Mouse (Mus musculus): ENCODE results near the gene Tmem132a.
A peak's percentile ranks its signal among the peaks of the same experiment; 100 is the strongest.

Tmem132a gene

DNA sequence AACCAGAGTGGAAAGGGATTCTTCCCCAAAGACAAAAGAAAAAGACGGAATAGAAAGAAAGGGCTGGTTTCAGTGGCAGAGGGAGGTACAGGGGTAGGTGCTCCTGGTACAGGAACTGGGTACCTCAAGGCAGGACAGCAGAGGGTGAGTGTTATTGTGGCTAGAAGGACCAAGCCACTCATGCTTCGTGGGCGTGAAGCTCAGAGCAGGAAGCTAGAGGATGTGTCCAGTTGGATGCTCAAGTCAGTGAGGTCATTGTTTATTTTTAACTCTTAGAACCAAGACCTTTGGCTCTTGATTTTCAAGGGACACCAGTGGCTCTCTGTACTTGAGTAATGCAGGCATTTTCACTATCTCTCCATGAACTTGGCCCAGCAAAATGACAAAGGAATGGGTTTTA, 37.7 kb downstream of the Tmem132a start:
- DNase-seq (ENCODE audit: low spot score): no peak

DNA sequence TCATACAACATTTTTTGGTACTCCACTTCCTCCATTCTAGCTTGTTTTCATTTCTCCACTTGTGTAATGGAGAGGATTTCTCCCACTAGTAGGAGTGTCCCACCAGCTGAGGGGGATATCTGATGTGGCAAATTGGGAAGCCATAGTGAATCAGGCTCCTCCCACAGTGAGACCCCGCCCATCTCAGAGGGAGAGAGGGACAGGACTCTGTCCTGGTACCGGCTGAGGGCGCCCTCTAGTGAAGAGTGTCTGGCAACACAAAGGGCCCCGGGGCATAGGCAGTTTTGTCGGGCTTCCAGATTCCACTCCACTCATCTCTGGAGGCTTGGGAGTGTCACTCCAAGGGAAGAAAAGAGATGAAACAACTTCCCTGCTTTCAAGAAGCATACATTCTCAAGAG, 38.3 kb downstream of the Tmem132a start:
- DNase-seq (ENCODE audit: low spot score): peak; percentile 79

DNA sequence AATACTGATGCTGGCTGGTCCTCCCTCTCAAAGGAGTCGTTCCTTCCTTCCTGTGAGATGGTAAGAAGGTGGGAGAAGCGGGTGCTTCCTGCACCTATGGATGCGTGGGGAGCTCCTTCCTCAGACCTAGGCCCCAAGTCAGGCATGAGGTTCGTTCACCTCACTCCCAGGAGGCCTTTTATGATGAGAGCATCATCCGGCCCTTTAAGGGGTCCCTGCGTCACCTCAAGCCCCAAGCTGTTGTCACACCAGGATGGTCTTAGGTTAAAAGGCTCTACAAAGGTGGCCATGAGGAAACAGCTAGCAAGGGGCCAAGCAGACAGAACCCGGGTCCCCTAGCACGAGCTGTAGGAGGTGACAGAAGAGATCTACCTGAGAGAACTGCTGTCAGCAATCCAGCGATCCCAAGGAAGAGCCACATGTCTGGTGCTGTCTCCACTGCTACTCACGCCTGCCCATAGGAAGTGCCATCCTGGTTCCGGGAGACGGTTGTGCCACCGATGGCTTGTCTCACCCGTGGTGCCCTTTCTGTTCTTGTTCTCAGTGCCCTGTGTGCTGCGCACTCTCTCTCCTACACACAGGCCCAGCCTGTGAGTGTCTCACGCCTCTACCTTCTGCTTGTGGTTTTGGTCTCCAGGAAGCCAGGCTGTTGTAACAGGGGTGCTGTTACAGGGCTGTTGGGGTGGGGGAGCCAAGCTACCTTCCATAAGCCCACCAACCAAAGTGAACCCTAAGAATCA, 40.1 kb downstream of the Tmem132a start, which contains the start of gene Cd6:
Cd6 (minus strand) TSS at position 623 of the 740 bp plus-strand sequence.
- no peak for DNase-seq (ENCODE audit: low spot score)

DNA sequence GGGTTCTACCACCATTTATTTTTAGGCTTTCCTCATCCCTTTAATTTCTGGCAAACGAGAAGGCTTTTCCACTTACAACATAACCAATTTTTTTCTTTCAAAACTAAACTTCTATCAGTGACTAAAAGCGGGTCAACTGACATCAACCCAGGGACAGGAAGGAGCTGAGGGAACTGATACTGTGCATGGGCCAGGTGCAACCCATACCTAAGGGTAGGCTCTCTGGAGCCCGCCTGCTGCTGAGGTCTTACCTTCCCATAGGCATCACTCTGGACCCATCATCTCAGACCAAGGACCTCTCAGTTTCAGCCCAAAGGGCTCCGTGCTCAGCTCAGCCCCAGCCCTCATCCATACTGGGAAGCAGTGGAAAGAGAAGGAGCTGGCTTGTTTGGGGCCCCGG, 41.4 kb downstream of the Tmem132a start:
- DNase-seq (ENCODE audit: low spot score): no peak

DNA sequence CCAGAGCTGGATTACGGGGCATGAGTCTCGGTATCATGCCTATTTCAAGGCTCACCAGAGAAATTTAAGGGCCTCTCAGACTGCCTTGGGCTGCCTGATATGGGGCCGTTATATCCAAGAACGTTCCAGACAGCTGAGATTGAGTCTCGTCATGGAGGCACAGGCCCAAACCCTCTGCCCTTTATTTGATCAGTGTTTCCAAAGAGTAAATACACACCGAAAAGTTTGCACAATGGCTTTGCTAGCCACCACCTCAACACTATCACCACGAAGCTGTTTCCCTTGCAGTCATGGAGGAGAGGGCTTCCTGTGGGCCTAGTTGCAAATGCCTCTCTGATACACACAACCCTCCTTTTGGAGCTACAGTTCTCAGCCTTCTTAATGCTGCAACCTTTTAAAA, 45.7 kb downstream of the Tmem132a start:
- DNase-seq (ENCODE audit: low spot score): no peak

DNA sequence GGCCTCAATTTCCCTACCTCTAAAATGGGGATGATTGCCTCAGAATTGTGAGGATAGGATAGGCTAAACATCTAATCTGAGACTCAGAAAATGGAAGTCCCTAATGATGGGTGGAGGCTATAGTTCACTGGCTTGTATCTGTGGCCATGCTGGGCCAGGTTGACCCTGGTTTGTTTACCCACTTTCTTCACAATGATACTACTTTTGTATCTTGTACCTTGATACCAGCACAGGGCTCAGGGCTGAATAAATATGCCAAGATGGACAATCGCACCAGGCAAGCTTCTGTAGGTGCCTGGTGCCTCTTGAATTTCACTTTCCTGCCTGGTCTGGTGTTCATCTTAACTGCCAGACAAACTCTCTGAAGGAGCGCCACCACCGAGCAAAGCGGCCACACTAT, 47.2 kb downstream of the Tmem132a start:
- no peak for DNase-seq (ENCODE audit: low spot score)

DNA sequence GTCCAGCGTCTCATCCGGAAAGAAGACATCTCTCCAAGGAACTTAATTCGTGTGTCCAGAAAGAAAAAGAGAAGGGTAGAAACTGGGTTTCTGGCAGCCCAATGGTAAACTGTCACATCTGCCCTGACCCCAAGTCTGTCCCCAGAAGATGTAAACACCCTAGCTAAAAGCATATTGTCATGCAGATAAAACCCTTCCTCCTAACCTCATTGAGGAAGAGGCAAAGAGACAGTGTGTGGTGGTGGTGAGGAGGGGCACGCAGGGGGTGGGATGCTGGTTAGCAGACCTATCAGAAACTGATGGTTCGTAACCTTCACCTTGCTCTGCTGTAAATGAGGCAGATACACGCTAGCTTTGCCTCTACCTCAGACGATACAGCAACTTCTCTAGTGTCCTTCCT, 48.4 kb downstream of the Tmem132a start:
- no peak for DNase-seq (ENCODE audit: low spot score)

DNA sequence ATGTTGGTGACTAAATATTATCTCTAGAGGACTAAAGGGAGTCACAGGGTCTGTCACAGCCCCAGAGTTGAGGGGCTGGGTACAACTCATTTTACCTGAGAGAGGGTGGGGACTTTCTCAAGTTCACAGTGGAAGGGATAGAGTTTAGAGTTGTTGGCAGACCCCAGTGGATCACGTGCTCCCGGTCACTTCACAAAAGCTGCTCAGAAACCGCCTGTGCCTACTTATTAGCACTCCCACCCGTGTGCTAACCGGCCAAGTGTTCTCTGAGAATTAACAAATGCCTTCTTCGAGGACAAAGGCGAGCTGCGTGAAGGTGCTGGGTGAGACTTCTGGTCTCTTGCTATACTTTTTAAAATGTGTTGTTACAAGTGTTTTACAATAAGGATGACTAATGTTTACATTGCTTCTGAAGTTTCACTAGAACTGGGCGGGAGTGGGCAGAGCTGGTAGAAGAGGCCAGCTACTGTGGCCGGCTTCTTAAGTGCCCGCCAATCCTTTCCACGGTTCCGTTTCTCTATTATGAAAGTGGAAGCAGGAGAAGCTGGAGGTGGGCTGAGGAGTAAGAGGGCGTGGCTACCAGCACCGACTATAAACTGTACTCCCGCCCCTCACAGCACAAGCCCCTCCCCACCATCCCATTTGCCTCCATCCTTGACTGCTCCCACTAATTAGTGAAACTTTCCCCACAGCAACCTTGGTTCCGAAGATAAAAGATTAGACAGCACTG, 51.4 kb downstream of the Tmem132a start:
- peak; percentile 29 for DNase-seq (ENCODE audit: low spot score)

DNA sequence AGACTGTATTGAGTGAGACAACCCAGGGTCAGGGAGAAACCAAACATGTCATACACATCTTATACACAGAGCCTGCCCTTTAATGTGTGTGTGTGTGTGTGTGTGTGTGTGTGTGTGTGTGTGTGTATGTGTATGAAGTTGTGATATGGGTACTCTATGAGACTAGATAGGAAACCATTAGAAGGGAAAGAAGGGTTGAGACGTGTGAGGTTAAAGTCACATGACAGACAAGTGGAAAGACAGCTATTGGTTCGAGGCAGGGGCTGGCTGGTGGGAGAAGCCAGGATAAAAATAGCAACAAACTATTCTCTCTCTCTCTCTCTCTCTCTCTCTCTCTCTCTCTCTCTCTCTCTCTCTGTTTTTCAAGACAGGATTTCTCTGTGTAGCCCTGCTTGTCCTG, 53.3 kb downstream of the Tmem132a start:
- no peak for DNase-seq (ENCODE audit: low spot score)

DNA sequence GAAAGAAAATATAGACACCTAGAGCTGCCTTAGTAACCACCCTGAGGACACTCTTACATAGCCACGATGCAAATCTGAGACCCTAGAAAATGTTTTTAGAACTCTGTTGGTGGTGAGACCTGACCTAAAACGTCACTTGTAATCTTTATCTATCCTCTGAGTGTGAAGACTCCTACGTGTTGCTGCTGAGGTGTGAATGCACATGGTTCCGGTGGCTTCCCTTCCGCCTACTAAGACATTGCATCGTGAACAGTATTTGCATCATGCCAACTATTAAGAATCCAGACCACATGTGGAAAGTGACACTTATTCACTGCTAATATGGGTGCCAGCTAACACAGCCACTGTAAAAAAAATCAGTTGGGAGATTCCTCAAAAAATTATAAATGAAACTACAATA, 53.9 kb downstream of the Tmem132a start:
- DNase-seq (ENCODE audit: low spot score): no peak

DNA sequence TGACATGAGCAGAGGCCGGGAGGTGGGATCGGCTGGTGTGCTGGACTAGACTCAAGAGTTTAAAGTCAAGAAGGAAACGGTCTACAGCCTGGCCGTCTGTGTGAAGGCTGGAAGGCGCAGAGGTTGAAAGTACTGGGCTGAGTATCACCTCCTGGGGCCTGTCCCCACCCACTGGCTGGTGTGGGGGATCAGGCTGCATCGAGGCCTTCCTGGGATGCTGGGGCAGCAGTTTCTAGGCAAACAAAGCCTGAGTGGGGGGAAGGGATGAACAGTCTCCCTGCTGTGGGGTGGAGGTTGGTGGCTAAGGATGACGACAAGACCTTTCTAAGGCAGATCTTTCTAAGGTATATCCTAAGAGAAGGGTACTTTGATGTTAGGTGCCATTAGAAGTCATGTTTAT, 55.8 kb downstream of the Tmem132a start:
- DNase-seq (ENCODE audit: low spot score): no peak

DNA sequence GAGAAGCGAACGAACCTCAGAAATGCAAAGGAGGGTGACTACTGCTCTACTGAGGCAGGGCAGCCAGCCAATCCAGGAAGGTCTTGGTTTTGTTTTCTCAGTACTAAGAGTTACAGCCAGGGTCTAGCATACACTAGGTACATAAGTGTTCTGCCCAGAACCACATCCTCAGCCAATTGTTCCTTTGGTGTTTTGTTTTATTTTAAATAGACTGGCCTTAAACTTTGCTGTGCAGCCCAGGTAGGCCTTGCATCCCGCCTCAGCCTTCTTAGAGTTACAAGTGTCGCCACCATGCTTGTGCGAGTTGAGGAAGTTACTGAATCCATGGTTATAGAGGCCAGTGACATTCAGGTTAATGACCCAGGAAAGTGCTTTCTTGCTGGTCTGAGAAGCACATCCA, 56.7 kb downstream of the Tmem132a start:
- DNase-seq (ENCODE audit: low spot score): no peak

DNA sequence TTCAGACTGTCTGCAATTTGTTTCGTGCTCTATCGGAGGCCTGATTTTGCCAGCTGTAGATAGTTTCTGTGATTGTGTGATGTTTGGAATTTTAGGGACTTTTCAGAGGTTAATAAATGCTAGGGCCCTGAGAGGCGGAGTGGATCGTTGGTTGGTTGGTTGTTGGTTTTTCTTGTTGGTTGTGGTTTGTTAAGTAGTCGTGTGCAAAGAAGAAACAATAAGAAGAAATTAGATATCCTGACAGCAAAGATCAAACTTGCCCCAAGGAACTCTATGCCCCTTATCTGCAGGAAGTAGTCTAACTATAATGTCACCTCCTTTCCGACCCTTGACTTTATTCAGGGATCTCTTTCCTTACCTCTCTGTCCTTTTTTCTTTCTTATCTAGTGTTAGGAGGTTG, 58.3 kb downstream of the Tmem132a start:
- DNase-seq (ENCODE audit: low spot score): no peak

DNA sequence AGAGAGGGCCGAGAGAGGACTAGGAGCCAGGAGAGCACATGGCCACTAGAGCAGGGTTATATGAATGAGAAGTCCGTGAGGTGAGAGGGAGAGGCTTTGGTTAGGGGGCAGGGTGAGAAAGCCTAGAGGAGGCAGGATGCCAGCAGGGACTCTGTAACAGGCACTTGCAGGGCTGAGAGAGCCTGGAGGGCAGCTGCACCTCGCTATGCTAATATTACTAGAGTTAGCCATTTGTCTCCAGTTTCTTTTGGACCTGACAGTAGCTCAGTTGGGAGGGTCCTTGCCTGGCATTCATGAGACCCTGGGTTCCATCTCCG, 59.6 kb downstream of the Tmem132a start:
- no peak for DNase-seq (ENCODE audit: low spot score)

DNA sequence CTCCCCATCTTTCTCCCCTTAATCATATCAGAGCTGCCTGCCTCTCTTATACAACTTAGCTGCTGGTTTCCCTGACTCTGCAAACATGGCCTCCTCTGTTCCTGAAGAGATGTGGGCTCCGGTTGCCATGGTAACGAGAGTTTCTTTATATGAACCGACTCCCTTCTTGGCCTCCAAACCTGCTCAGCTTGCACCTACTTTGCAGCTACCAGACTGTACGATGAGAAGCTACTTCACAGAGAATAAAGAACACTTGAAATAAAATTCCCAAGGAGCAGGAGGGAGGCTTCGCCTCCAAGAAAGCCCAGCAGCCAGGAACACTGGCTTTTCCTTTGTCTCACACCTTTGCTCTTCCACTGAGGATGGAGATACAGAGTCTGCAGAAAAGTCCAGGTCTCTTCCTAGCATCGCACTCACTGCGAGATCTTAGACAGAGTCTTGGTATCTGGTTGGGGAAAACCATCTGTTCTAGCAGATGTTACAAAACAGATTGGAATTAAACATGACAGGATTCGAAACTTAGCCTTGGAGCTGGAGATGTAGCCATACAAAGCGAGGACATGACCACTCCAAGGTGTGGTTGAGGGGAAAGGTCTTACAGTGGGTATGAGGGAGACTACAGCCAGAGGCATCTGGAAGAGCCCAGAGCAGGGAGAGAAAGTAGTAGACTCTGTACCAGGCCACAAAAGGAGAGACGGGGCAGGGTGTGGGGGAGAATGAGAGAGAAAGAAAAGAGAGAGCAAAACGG, 60.1 kb downstream of the Tmem132a start:
- DNase-seq (ENCODE audit: low spot score): peak; percentile 33

DNA sequence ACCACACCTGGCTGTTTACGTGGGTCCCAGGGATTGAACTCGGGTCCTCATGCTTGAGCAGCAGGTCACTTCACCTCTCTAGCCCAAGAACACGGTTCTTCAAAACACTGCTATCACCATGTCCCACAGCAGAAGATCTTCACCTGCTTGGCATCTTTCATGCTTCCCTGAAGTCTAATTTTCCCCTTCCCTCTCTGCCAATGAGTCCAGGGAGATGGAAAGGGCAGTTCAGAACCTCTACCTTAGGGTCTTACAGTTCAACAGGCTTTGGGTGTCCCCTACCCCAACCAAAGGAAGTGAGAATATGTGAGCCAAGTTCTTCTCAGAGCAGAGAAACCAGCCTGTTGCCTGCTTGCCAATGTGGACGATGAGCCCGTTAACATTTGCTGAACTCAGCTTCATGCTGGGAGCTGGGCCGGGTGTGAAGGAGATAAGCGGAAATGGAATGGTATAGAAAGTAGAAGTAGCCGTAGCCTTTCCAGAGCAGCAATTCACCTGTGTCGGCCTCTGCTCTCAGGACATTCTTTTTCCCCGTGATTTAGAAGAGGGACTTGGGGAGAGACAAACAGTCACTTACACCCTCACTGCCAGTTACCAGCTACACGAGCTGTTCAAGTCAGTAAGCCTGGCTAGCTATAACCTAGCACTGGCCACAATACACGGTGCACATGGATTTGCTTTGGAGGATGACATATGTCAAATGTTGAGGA, 61.1 kb downstream of the Tmem132a start:
- DNase-seq (ENCODE audit: low spot score): no peak

Data from retina, embryonic 14.5 days (tissue).